Mouse (Mus musculus): ENCODE data around the gene Mr1.

Mr1 gene

GRCm38 (mm10) chr1:155093971-155094707 lies 52.5 kb downstream of the Mr1 start:
- DNase-seq (ENCODE audit: low read depth, low spot score), result no peak

DNA sequence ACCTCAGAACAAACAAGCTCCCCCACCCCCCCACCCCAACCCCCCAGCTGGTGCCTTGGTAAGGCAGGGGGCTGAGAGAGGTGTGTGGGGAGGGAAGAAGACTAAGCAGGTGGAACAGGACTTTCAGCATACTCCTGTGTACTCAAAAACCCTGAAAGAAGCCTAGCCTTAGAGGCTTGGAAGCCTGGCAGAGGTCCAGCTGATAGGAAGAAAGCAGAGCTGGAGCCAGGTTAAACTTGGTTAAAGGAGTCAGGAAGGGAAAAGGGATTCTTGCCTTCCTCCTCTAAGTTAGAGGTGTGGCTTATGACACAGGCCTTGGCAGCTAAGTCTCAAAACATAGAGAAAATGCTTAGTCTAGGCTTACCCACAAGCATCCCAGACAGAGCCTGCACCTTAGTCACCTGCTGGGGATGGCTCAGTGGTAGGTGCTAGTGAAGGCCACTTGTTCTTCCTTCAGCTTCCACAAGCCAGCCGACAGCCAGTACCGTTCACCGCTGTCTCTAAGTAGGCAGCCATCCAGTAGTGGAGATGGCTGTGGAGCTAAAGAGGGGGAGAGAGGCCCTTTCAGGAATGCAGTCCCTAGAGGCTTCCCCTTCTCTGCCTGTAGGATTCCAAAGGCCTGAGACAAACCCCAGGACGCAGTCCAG lies 53.3 kb downstream of the Mr1 start:
- DNase-seq (ENCODE audit: low read depth, low spot score), result no peak

DNA sequence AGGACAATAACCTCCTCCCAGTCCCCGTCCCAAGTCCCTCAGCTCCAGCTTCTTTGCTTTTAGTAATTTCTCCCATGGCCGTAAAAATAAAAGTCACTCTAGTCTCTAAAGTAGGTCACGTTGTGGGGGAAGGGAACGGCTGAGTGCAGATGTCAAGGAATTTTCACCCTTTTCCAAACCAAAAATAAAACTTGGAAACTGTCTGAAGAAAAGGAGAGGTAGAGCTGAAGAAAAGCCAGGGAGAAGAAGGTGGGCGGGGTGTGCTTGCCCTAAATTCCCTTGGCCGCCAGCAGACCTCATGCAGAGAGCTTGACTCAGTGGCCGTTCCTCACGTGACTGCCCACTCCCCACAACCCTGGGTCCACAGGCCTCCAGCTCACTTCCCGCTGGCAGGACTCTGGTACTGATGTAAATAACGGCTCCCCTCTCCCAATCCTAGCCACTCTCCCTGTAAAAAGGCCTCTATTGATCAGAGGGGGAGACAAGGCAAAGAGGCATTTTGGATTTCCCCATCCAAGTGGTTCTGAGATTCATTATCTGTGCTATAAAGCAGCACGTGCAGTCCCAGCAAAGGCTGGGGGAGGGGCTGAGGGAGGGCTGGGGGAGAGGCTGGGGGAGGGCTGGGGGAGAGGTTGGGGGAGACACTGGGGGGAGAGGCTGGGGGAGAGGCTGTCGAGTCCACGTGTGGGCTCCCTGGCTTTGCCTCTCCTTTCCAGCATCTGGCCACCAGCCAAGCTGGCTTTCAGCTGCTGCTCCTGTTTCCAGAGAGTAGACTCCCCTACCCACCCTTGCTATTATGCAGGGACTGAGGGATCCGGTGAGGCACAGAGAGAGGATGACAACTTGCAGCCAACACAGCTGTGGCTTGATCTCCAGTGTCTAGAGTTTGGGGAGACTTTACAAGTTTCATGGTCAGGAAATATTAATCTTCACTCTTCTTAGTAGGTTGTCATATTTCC lies 54.5 kb downstream of the Mr1 start:
- peak; percentile 51 for DNase-seq (ENCODE audit: low read depth, low spot score)

DNA sequence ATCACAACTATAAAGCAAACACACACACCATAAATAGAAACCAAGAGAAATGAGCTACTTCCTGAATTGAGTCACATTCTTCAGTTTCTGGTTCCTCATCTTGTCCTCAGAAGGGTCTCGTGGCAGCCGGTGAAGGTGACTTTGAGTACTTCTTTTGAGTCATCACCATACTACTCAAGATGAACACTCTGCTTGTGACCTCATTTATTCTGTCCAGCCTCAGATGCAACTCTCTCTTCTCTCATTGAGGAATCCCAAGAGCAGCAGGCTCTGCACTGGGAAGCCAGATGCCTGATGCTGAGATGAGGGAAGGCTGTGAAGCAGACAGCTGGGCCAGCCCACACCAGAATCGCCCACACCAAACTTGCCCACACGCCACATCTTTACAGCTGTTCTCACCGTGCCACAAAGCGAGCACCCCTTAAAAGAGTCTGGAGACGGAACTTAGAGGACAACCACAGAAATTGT lies 55.2 kb downstream of the Mr1 start:
- no peak for DNase-seq (ENCODE audit: low read depth, low spot score)

DNA sequence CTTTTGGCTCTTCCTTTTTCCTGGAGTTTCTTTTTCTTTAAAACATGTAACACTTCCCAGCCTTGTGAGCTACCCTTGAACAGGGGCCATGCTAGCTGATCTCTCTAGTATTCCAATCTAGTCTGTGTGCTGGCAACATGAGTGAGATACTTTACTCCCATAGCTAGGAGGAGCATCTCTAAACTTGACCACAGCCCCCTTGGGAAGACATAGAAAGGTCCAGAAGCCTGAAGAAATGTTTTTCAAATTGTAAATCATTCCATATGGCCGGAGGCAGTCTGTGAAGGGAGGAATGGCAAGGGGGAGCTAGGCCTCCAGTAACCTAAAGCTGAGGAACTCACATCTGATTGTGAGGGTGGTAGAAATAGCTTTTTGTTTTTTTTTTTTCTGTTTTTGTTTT lies 55.9 kb downstream of the Mr1 start:
- DNase-seq (ENCODE audit: low read depth, low spot score), result no peak

DNA sequence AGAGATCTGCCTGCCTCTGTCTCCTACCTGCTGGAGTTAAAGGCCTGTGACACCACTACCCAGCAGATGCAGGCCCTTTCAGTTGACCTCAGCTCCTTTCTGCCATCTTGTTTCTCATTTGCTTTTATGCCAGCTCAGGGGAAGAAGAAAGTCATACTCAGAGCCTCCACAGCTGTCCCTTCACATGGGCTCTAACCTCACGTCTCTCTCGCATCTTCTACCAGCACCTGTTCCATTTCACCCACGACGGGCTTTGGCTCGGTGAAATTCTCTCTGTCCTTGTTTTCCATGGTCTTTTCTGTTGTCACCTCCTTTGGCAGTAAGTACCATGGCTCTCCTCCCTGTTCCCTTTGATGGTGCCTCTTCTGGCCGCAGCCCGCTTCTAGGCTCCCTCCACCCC lies 56.3 kb downstream of the Mr1 start:
- no peak for DNase-seq (ENCODE audit: low read depth, low spot score)

DNA sequence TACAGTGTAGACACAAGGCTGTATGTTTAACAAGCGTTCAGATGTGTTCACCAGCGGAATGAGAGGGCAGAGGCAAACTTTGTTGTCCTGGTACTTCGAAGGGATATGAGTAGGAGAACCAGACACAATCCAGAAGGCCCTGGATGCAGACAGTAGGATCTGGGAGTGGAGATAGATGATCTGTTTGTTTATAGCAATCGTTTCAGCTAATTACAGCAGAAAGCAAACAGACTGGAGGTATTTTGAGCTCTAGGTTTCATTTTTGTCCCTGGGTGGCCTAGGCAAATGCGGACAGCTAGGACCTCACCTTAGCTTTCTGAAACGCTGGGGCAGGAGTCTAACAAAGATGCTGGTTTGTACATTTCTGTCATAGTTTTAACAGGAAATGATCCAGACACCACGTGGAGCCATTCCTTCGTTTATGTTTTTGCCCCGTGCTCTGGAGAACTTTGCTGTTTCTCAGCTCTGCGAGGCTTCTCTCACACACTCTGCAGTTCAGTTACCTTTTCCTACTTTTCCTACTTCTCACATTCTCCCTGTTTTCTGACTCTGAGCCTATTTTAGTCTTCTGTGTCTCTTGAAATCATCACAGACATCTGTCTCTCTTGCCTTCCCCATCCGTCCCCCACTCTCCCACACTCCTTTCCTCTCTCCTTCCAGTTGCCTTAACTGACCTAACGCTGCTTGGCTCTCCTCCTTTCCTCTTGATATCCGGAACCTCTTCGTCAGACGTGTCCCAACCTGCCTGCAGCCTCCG lies 57.6 kb downstream of the Mr1 start:
- no peak for DNase-seq (ENCODE audit: low read depth, low spot score)

- no peak for DNase-seq (ENCODE audit: low read depth, low spot score)
Observed at GRCm38 (mm10) chr1:155088046-155088445, 58.6 kb downstream of the Mr1 start.

GRCm38 (mm10) chr1:155086893-155087292 lies 59.7 kb downstream of the Mr1 start:
- no peak for DNase-seq (ENCODE audit: low read depth, low spot score)

- DNase-seq (ENCODE audit: low read depth, low spot score), result no peak
Observed at GRCm38 (mm10) chr1:155086416-155086815, 60.2 kb downstream of the Mr1 start.

DNA sequence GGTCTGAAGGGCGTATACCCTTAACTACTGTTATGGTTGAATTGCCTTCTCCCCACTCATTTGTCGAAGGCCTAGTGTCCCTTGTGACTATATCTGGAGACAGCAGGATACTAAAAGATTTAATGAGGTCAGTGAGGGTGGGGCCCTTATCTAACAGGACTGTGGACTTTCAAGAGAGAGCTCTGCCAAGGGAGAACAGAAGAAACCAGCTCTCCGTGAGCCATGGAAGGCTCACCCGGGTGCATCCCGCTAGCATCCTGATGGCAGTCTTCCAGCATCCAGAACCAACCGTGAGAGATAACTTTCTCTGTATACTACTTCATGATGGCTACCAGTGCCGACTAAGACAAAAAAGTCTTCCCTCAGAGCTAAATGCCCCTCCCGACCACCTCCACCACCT lies 61.8 kb downstream of the Mr1 start:
- DNase-seq (ENCODE audit: low read depth, low spot score), result no peak

DNA sequence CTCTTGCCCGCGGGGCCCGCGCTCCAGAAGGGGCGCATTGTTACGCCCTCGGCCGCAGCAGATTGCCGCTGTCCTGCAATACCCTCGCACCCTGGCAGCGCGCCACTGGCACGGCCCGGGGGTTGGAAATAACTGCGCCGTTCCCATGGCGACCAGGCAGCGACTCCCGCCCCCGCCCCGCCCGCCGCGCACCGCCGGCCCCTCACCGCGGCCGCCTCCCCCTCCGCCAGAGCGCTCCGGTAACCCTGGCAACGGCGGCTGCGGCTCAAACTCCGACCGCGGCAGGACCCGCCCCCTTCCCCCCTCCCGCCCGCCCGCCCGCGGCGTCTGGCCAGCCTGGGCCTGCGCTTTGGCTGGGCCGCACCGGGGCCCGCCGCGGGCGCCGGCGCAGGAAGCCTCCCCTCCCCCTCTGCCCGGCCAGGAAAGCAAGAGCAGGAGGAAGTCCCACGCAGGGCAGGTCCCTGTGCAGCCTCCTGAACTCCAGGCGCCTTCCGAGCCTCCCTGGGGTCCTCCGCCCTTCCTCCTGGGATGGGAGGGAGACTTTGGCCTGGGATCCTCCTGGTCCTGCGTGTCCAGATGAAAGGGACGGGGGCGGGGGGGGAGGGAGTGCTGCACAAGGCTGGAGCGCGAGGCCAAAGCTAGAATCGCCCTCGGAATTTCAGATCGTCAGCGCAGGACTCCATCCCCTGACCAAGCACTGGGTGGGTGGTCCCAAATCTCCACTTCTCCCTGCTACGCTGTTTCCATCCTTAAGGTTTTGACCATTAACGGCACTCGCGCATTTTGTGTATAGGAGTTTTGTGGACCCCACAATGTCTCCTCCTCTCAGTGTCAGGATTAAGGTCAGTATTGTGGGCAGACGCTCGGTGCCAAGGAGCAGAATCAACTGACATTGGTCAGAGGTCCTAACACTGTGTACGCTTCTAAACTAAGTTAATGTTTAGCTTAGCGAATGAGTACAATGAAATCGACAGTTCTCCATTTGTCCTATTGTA lies 63.0 kb downstream of the Mr1 start:
- peak; percentile 86 for DNase-seq (ENCODE audit: low read depth, low spot score)

GRCm38 (mm10) chr1:155082965-155083268 lies 63.7 kb downstream of the Mr1 start:
- DNase-seq (ENCODE audit: low read depth, low spot score), result peak; percentile 36

GRCm38 (mm10) chr1:155082158-155082964 lies 64.3 kb downstream of the Mr1 start:
- DNase-seq (ENCODE audit: low read depth, low spot score), result no peak

DNA sequence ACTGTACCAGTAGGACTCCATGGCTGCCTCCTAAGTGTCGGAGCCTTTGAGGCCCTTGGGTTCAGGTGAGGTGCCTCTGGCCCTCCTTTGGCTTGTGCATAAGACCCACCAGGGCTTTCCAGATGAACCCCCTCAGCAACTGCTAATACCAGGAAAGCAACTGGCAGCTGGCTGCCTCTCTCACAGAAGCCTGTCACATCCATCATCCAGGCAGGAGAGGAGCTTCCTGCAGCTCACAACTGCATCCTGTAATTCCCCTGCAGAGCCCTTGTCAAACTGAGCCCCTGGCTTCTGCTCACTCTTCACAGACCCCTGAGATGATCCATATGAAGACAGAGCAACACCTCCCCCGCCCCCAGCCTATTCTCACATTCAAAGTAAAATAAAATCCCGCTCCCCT lies 68.9 kb downstream of the Mr1 start:
- no peak for DNase-seq (ENCODE audit: low read depth, low spot score)
